Mouse (Mus musculus): ENCODE results near the gene Sez6l2.

DNA sequence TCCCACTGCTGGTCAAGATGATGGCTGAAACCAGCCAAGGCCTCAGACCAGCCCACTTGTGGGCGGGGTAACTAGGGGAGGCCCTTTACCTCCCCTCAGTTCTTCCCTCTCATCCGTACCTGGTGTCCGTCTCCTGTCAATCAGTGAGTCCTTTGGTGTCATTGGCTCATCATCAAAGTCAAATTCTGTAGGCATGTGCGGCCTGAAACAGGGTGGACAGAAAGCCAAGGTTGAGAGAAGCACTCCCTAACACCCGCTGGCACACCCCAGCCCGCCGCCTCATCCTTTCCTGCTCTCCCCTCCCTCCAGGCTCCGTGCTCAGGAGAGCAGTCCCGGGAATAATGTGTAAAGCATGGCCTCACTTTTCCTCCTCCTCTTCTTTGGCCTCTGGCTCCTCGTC, 65.7 kb downstream of the Sez6l2 start:
- TF ChIP-seq CTCF (IDR thresholded peaks at IDR 0.05) = no peak
- TF ChIP-seq POLR2A (IDR thresholded peaks at IDR 0.05; ENCODE audit: insufficient read depth, low read depth, low read length) = no peak

All from heart, adult 2 months (tissue).